Mouse (Mus musculus): ENCODE measurements at regions not wholly inside any gene's neighbourhood (a gene's known extent, or its start where the extent isn't known, plus 50 kb on each side); places are given as distances from the start of the nearest gene placed in this dataset.

- Histone ChIP-seq H3K27me3 (ENCODE audit: control insufficient read depth in 1 of 2, insufficient read depth in 2 of 2, low read length in 2 of 2) (no peaks in the 10 kb centered on the region), H3K79me2 (ENCODE audit: control insufficient read depth, insufficient read depth, low read length, poor library complexity) (no peaks in the 10 kb centered on the region), H3K4me3 (ENCODE audit: control insufficient read depth in 1 of 2, insufficient read depth in 1 of 2, low read depth in 2 of 2, low read length in 2 of 2) (no peak overlapping the region), H3K9ac (ENCODE audit: control insufficient read depth, low read depth, low read length, poor library complexity, severe bottlenecking) (no peak overlapping the region), H3K27ac (ENCODE audit: control insufficient read depth, low read depth, low read length) (no peak overlapping the region), H3K9me3 (replicated peaks; ENCODE audit: insufficient read depth, low read length) (no peaks in the 10 kb centered on the region), H3K36me3 (ENCODE audit: control insufficient read depth in 1 of 2, insufficient read depth in 2 of 2, low read length in 2 of 2) (no peaks in the 10 kb centered on the region), H3K4me1 (ENCODE audit: control insufficient read depth in 1 of 2, insufficient read depth in 2 of 2, low read length in 2 of 2) (no peaks in the 10 kb centered on the region)
- no peak for DNase-seq (ENCODE audit: low read depth, low spot score)
- no peak for TF ChIP-seq HCFC1 (IDR thresholded peaks at IDR 0.05; ENCODE audit: low read depth, low read length)
- no peak for TF ChIP-seq NELFE (IDR thresholded peaks at IDR 0.05; ENCODE audit: low read depth, low read length)
- no peak for TF ChIP-seq POLR2A (IDR thresholded peaks at IDR 0.05; ENCODE audit: control insufficient read depth in 1 of 2, insufficient read depth in 1 of 2, low read depth in 1 of 2, low read length in 2 of 2, poor library complexity in 1 of 2)
- TF ChIP-seq MYC (IDR thresholded peaks at IDR 0.05; ENCODE audit: low read depth, low read length), result no peak
- TF ChIP-seq ZNF384 (IDR thresholded peaks at IDR 0.05; ENCODE audit: low read depth, low read length), result no peak
- no peak for TF ChIP-seq POLR2AphosphoS2 (IDR thresholded peaks at IDR 0.05; ENCODE audit: low read length)
- no peak for TF ChIP-seq MYB (IDR thresholded peaks at IDR 0.05; ENCODE audit: low read depth, low read length)
- TF ChIP-seq MAX (IDR thresholded peaks at IDR 0.05; ENCODE audit: low read length), result no peak
- TF ChIP-seq USF2 (IDR thresholded peaks at IDR 0.05; ENCODE audit: borderline replicate concordance in 1 of 2, insufficient read depth in 1 of 2, low read depth in 1 of 2, low read length in 2 of 2), result no peak
Measured at GRCm38 (mm10) chr13:6365169-6365568, 182.8 kb upstream of the Pitrm1 start.

GRCm38 (mm10) chr13:6367661-6368060, 180.3 kb upstream of the Pitrm1 start:
- no peaks in the 10 kb centered on the region for H3K27me3 ChIP-seq (ENCODE audit: control insufficient read depth in 1 of 2, insufficient read depth in 2 of 2, low read length in 2 of 2)
- no peak overlapping the region for H3K9ac ChIP-seq (ENCODE audit: control insufficient read depth, low read depth, low read length, poor library complexity, severe bottlenecking)
- no peak overlapping the region for H3K4me3 ChIP-seq (ENCODE audit: control insufficient read depth in 1 of 2, insufficient read depth in 1 of 2, low read depth in 2 of 2, low read length in 2 of 2)
- H3K4me1 ChIP-seq (ENCODE audit: control insufficient read depth in 1 of 2, insufficient read depth in 2 of 2, low read length in 2 of 2), result no peaks in the 10 kb centered on the region
- no peaks in the 10 kb centered on the region for H3K79me2 ChIP-seq (ENCODE audit: control insufficient read depth, insufficient read depth, low read length, poor library complexity)
- TF ChIP-seq E2F4 (IDR thresholded peaks at IDR 0.05; ENCODE audit: borderline replicate concordance, low read depth, low read length) (no peak), ZKSCAN1 (IDR thresholded peaks at IDR 0.05; ENCODE audit: low read depth, low read length) (no peak), HCFC1 (IDR thresholded peaks at IDR 0.05; ENCODE audit: low read depth, low read length) (no peak), MAZ (IDR thresholded peaks at IDR 0.05; ENCODE audit: low read depth, low read length) (no peak), EP300 (IDR thresholded peaks at IDR 0.05; ENCODE audit: low read depth in 1 of 2, low read length in 2 of 2) (no peak), TAL1 (IDR thresholded peaks at IDR 0.05; ENCODE audit: low read length) (no peak), NELFE (IDR thresholded peaks at IDR 0.05; ENCODE audit: low read depth, low read length) (no peak), CTCF (IDR thresholded peaks at IDR 0.05 in 2 of 3, conservative IDR thresholded peaks at IDR 0.05 in 1 of 3; ENCODE audit: control insufficient read depth in 1 of 3, insufficient read depth in 1 of 3, low read depth in 2 of 3, low read length in 3 of 3, poor library complexity in 1 of 3, severe bottlenecking in 1 of 3) (no peak), POLR2AphosphoS2 (IDR thresholded peaks at IDR 0.05; ENCODE audit: low read length) (no peak), SIN3A (IDR thresholded peaks at IDR 0.05; ENCODE audit: low read length) (no peak), RCOR1 (IDR thresholded peaks at IDR 0.05; ENCODE audit: low read depth, low read length) (no peak), NRF1 (IDR thresholded peaks at IDR 0.05; ENCODE audit: insufficient read depth, low read depth, low read length, poor library complexity, severe bottlenecking) (no peak), CHD1 (IDR thresholded peaks at IDR 0.05; ENCODE audit: low read depth, low read length) (no peak), POLR2A (IDR thresholded peaks at IDR 0.05; ENCODE audit: control insufficient read depth in 1 of 2, insufficient read depth in 1 of 2, low read depth in 1 of 2, low read length in 2 of 2, poor library complexity in 1 of 2) (no peak), MAFK (IDR thresholded peaks at IDR 0.05; ENCODE audit: borderline replicate concordance, low read depth, low read length) (no peak), GABPA (IDR thresholded peaks at IDR 0.05; ENCODE audit: low read depth, low read length) (no peak), ETS1 (IDR thresholded peaks at IDR 0.05; ENCODE audit: low read depth, low read length) (no peak), ZNF384 (IDR thresholded peaks at IDR 0.05; ENCODE audit: low read depth, low read length) (no peak)
- H3K36me3 ChIP-seq (ENCODE audit: control insufficient read depth in 1 of 2, insufficient read depth in 2 of 2, low read length in 2 of 2), result no peaks in the 10 kb centered on the region
- no peaks in the 10 kb centered on the region for H3K9me3 ChIP-seq (replicated peaks; ENCODE audit: insufficient read depth, low read length)
- no peak for DNase-seq (ENCODE audit: low read depth, low spot score)
- H3K27ac ChIP-seq (ENCODE audit: control insufficient read depth, low read depth, low read length), result no peak overlapping the region
